Mouse (Mus musculus): ENCODE results near the gene Myzap. TPM values are rescaled to one million over a fixed set of nuclear protein-coding genes. Genes with fewer than 3 reads are reported as not detected.

The Myzap gene
- polyA plus RNA-seq, 1 experiment: 0.07 TPM

- Histone ChIP-seq H3K36me3 (replicated peaks; ENCODE audit: low read length) (no peaks in the 10 kb centered on the region), H3K27me3 (replicated peaks) (peaks cover 37% of the 10 kb centered on the region), H3K4me1 (no peaks in the 10 kb centered on the region), H3K4me3 (replicated peaks) (no peak overlapping the region), H3K9me3 (0 out of 2 replicates have a peak, but pooled peaks cover 4% of the 10 kb centered on the region)
- TF ChIP-seq FLI1 (IDR thresholded peaks at IDR 0.05; ENCODE audit: low read length) (no peak), GATA1 (IDR thresholded peaks at IDR 0.05; ENCODE audit: borderline replicate concordance, low read length) (no peak)
Measured at GRCm38 (mm10) chr9:71582771-71583170, 9.4 kb downstream of the Myzap start.

- Histone ChIP-seq H3K4me3 (replicated peaks) (no peak overlapping the region), H3K4me1 (no peaks in the 10 kb centered on the region), H3K36me3 (replicated peaks; ENCODE audit: low read length) (no peaks in the 10 kb centered on the region), H3K9me3 (peaks cover 4% of the 10 kb centered on the region; the same call in 1 of the 2 replicates), H3K27me3 (replicated peaks) (peaks cover 37% of the 10 kb centered on the region)
- TF ChIP-seq FLI1 (IDR thresholded peaks at IDR 0.05; ENCODE audit: low read length) (no peak), GATA1 (IDR thresholded peaks at IDR 0.05; ENCODE audit: borderline replicate concordance, low read length) (no peak)
Measured at GRCm38 (mm10) chr9:71578896-71579564, 13.1 kb downstream of the Myzap start.

GRCm38 (mm10) chr9:71574440-71574839, 17.7 kb downstream of the Myzap start:
- no peaks in the 10 kb centered on the region for H3K4me1 ChIP-seq
- peaks cover 35% of the 10 kb centered on the region for H3K27me3 ChIP-seq (replicated peaks)
- H3K4me3 ChIP-seq (replicated peaks): no peak overlapping the region
- TF ChIP-seq GATA1 (IDR thresholded peaks at IDR 0.05; ENCODE audit: borderline replicate concordance, low read length) (no peak), FLI1 (IDR thresholded peaks at IDR 0.05; ENCODE audit: low read length) (no peak)
- H3K9me3 ChIP-seq: peaks cover 4% of the 10 kb centered on the region; the same call in 1 of the 2 replicates
- H3K36me3 ChIP-seq (replicated peaks; ENCODE audit: low read length): no peaks in the 10 kb centered on the region

- Histone ChIP-seq H3K4me3 (replicated peaks) (no peak overlapping the region), H3K9me3 (peaks cover 4% of the 10 kb centered on the region; the same call in 1 of the 2 replicates), H3K4me1 (no peaks in the 10 kb centered on the region), H3K27me3 (replicated peaks) (peaks cover 31% of the 10 kb centered on the region), H3K36me3 (replicated peaks; ENCODE audit: low read length) (no peaks in the 10 kb centered on the region)
- TF ChIP-seq FLI1 (IDR thresholded peaks at IDR 0.05; ENCODE audit: low read length) (no peak), GATA1 (IDR thresholded peaks at IDR 0.05; ENCODE audit: borderline replicate concordance, low read length) (no peak)
Measured at GRCm38 (mm10) chr9:71573771-71574340, 18.3 kb downstream of the Myzap start.

- Histone ChIP-seq H3K9me3 (peaks cover 4% of the 10 kb centered on the region; the same call in 1 of the 2 replicates), H3K36me3 (replicated peaks; ENCODE audit: low read length) (no peaks in the 10 kb centered on the region), H3K27me3 (replicated peaks) (peaks cover 31% of the 10 kb centered on the region), H3K4me1 (peaks cover 16% of the 10 kb centered on the region), H3K4me3 (replicated peaks) (no peak overlapping the region)
- TF ChIP-seq FLI1 (IDR thresholded peaks at IDR 0.05; ENCODE audit: low read length) (no peak), GATA1 (IDR thresholded peaks at IDR 0.05; ENCODE audit: borderline replicate concordance, low read length) (no peak)
Measured at GRCm38 (mm10) chr9:71571150-71571633, 21.0 kb downstream of the Myzap start.

- TF ChIP-seq GATA1 (IDR thresholded peaks at IDR 0.05; ENCODE audit: borderline replicate concordance, low read length) (no peak), FLI1 (IDR thresholded peaks at IDR 0.05; ENCODE audit: low read length) (no peak)
- Histone ChIP-seq H3K4me1 (peaks cover 16% of the 10 kb centered on the region), H3K4me3 (replicated peaks) (no peak overlapping the region), H3K27me3 (replicated peaks) (peaks cover 24% of the 10 kb centered on the region), H3K36me3 (replicated peaks; ENCODE audit: low read length) (no peaks in the 10 kb centered on the region), H3K9me3 (no peaks in the 10 kb centered on the region)
Measured at GRCm38 (mm10) chr9:71570170-71570569, 22.0 kb downstream of the Myzap start.

- peaks cover 16% of the 10 kb centered on the region for H3K4me1 ChIP-seq
Measured at GRCm38 (mm10) chr9:71568323-71568942, 23.7 kb downstream of the Myzap start.

GRCm38 (mm10) chr9:71567391-71567790, 24.8 kb downstream of the Myzap start:
- H3K36me3 ChIP-seq (replicated peaks; ENCODE audit: low read length): no peaks in the 10 kb centered on the region
- no peak overlapping the region for H3K4me3 ChIP-seq (replicated peaks)
- peaks cover 7% of the 10 kb centered on the region for H3K27me3 ChIP-seq (replicated peaks)
- peaks cover 16% of the 10 kb centered on the region for H3K4me1 ChIP-seq
- no peaks in the 10 kb centered on the region for H3K9me3 ChIP-seq
- TF ChIP-seq GATA1 (IDR thresholded peaks at IDR 0.05; ENCODE audit: borderline replicate concordance, low read length) (no peak), FLI1 (IDR thresholded peaks at IDR 0.05; ENCODE audit: low read length) (no peak)

More at GRCm38 (mm10) chr9:71568323-71568942, 23.7 kb downstream of the Myzap start:
- Histone ChIP-seq H3K36me3 (replicated peaks; ENCODE audit: low read length) (no peaks in the 10 kb centered on the region), H3K27me3 (replicated peaks) (peaks cover 12% of the 10 kb centered on the region), H3K9me3 (no peaks in the 10 kb centered on the region), H3K4me3 (replicated peaks) (no peak overlapping the region)
- TF ChIP-seq GATA1 (IDR thresholded peaks at IDR 0.05; ENCODE audit: borderline replicate concordance, low read length) (no peak), FLI1 (IDR thresholded peaks at IDR 0.05; ENCODE audit: low read length) (no peak)

- TF ChIP-seq GATA1 (IDR thresholded peaks at IDR 0.05; ENCODE audit: borderline replicate concordance, low read length) (no peak), FLI1 (IDR thresholded peaks at IDR 0.05; ENCODE audit: low read length) (no peak)
Measured at GRCm38 (mm10) chr9:71566763-71567162, 25.4 kb downstream of the Myzap start.

GRCm38 (mm10) chr9:71557737-71558136, 34.4 kb downstream of the Myzap start:
- no peaks in the 10 kb centered on the region for H3K4me1 ChIP-seq
- H3K9me3 ChIP-seq: peaks cover 12% of the 10 kb centered on the region
- H3K36me3 ChIP-seq (replicated peaks; ENCODE audit: low read length): no peaks in the 10 kb centered on the region
- H3K27me3 ChIP-seq (replicated peaks): peaks cover 3% of the 10 kb centered on the region
- TF ChIP-seq FLI1 (IDR thresholded peaks at IDR 0.05; ENCODE audit: low read length) (no peak), GATA1 (IDR thresholded peaks at IDR 0.05; ENCODE audit: borderline replicate concordance, low read length) (no peak)
- no peak overlapping the region for H3K4me3 ChIP-seq (replicated peaks)

More at GRCm38 (mm10) chr9:71566763-71567162, 25.4 kb downstream of the Myzap start:
- Histone ChIP-seq H3K27me3 (replicated peaks) (peaks cover 7% of the 10 kb centered on the region), H3K4me3 (replicated peaks) (no peak overlapping the region), H3K9me3 (no peaks in the 10 kb centered on the region), H3K4me1 (peaks cover 16% of the 10 kb centered on the region), H3K36me3 (replicated peaks; ENCODE audit: low read length) (no peaks in the 10 kb centered on the region)
